Mouse (Mus musculus) Patski (cell line): ENCODE measurements around the gene Psors1c2. TPM values are rescaled to one million over a fixed set of nuclear protein-coding genes. Genes with fewer than 3 reads are reported as not detected.

Experiments
- ATAC-seq: fragments of 100-300 bp; one replicate; pipeline ENCODE4 v1.8.0; 2021
- CTCF ChIA-PET: fragments of 350-600 bp; sonication (Branson Sonifier 250); formaldehyde crosslinking; loops from one replicate; lab custom pipeline; 2022; ENCODE audit warnings: inconsistent platforms; lab: Charles Lee
- POLR2A ChIA-PET: fragments of 350-600 bp; sonication (Branson Sonifier 250); formaldehyde crosslinking; loops from one replicate; lab custom pipeline; 2022; ENCODE audit warnings: antibody characterized with exemption, inconsistent platforms; lab: Charles Lee
- DNase-seq: peaks from one replicate; pipeline ENCODE4 v3.0.0-alpha.2; 2011; ENCODE audit warnings: low read depth, low spot score
- H3K27me3 ChIP-seq: fragments of 371-371 bp; one replicate; pipeline ENCODE4 v1.5.1; 2021
- CTCF ChIP-seq: fragments of 100-300 bp; IDR thresholded peaks from one replicate; pipeline ENCODE4 v1.5.1; 2021
- in situ Hi-C: fragments of 300-500 bp; cut with MboI; formaldehyde crosslinking; loops from 3 replicates; pipeline ENCODE4 v1.11.1; 2018; ENCODE audit warnings: low pct_unique_long_range_greater_than_20kb, mixed read lengths
- polyA plus RNA-seq: library from polyadenylated mRNA; unstranded; gene quantifications from one replicate; pipeline ENCODE4 v1.2.3, GENCODE M21; 2021

The Psors1c2 gene
- polyA plus RNA-seq, 1 experiment from 2014 or later = 0.37 TPM

- TF ChIP-seq CTCF = no peak
- in situ Hi-C loops = no loop called here
- ChIA-PET POLR2A (interaction anchor here (1.4 kb wide), 1 partner anchor 24 kb away, joined by 3 read pairs; no protein-coding TSS in a partner anchor), CTCF (interaction anchor here (1.0 to 9.0 kb wide), 3 partner anchors 10 to 31 kb away, joined by 3 to 69 read pairs (median 6); no protein-coding TSS in a partner anchor)
- no peaks in the 10 kb centered on the region for H3K27me3 ChIP-seq
- no peak for DNase-seq
- no peak for ATAC-seq
Observed at GRCm38 (mm10) chr17:35554761-35555397, 21.9 kb downstream of the Psors1c2 start.

- in situ Hi-C loops = no loop called here
- POLR2A ChIA-PET = interaction anchor here (1.4 kb wide), 1 partner anchor 23 kb away, joined by 3 read pairs; no protein-coding TSS in a partner anchor
Observed at GRCm38 (mm10) chr17:35556186-35556765, 23.3 kb downstream of the Psors1c2 start.

GRCm38 (mm10) chr17:35556812-35557211, 23.8 kb downstream of the Psors1c2 start:
- DNase-seq = no peak
- H3K27me3 ChIP-seq = no peaks in the 10 kb centered on the region
- in situ Hi-C loops = no loop called here
- ATAC-seq = peak; percentile 55
- ChIA-PET CTCF (interaction anchor here (0.9 to 9.0 kb wide), 9 partner anchors 8 to 24 kb away, joined by 3 to 69 read pairs (median 4); partner anchors contain the start of gene 2300002M23Rik), POLR2A (interaction anchor here (1.4 kb wide), 1 partner anchor 22 kb away, joined by 3 read pairs; no protein-coding TSS in a partner anchor)
- no peak for TF ChIP-seq CTCF

More at GRCm38 (mm10) chr17:35556186-35556765, 23.3 kb downstream of the Psors1c2 start:
- CTCF ChIA-PET = interaction anchor here (1.3 to 9.0 kb wide), 5 partner anchors 10 to 21 kb away, joined by 3 to 69 read pairs (median 9); no protein-coding TSS in a partner anchor
- no peaks in the 10 kb centered on the region for H3K27me3 ChIP-seq
- DNase-seq = no peak
- ATAC-seq = no peak
- TF ChIP-seq CTCF = no peak

- DNase-seq = no peak
- CTCF ChIA-PET = interaction anchor here (0.7 to 9.0 kb wide), 10 partner anchors 8 to 23 kb away, joined by 3 to 69 read pairs (median 4); partner anchors contain the start of gene 2300002M23Rik
- peak; percentile 60 for ATAC-seq
- no peaks in the 10 kb centered on the region for H3K27me3 ChIP-seq
- in situ Hi-C loops = no loop called here
- POLR2A ChIA-PET = no interaction called here
- TF ChIP-seq CTCF = no peak
Observed at GRCm38 (mm10) chr17:35557351-35557750, 24.4 kb downstream of the Psors1c2 start.

- DNase-seq = no peak
- ATAC-seq = no peak
- POLR2A ChIA-PET = interaction anchor here (1.1 kb wide), 1 partner anchor 9 kb away, joined by 3 read pairs; no protein-coding TSS in a partner anchor
- H3K27me3 ChIP-seq = no peaks in the 10 kb centered on the region
- no peak for TF ChIP-seq CTCF
- in situ Hi-C loops = no loop called here
- CTCF ChIA-PET = interaction anchor here (0.7 to 9.0 kb wide), 8 partner anchors 8 to 168 kb away, joined by 3 to 69 read pairs (median 6); no protein-coding TSS in a partner anchor
Observed at GRCm38 (mm10) chr17:35558216-35558615, 25.2 kb downstream of the Psors1c2 start.

- H3K27me3 ChIP-seq = no peaks in the 10 kb centered on the region
- TF ChIP-seq CTCF = no peak
- ChIA-PET CTCF (interaction anchor here (1.2 kb wide), 2 partner anchors 10 to 12 kb away, joined by 3 to 4 read pairs; no protein-coding TSS in a partner anchor), POLR2A (interaction anchor here (1.1 kb wide), 1 partner anchor 10 kb away, joined by 4 read pairs; no protein-coding TSS in a partner anchor)
- in situ Hi-C loops = no loop called here
- ATAC-seq (no peak), DNase-seq (no peak)
Observed at GRCm38 (mm10) chr17:35567150-35567549, 34.1 kb downstream of the Psors1c2 start, which contains the start of gene 2300002M23Rik. Gene 2300002M23Rik (plus strand): TSS chr17:35567450.

GRCm38 (mm10) chr17:35567767-35568166, 34.8 kb downstream of the Psors1c2 start:
- CTCF ChIA-PET = interaction anchor here (1.2 kb wide), 1 partner anchor 10 kb away, joined by 4 read pairs; no protein-coding TSS in a partner anchor
- TF ChIP-seq CTCF = no peak
- in situ Hi-C loops = no loop called here
- no peaks in the 10 kb centered on the region for H3K27me3 ChIP-seq
- ATAC-seq (no peak), DNase-seq (no peak)
- POLR2A ChIA-PET = interaction anchor here (1.1 kb wide), 1 partner anchor 9 kb away, joined by 4 read pairs; no protein-coding TSS in a partner anchor

- DNase-seq (no peak), ATAC-seq (no peak)
- ChIA-PET CTCF (interaction anchor here (1.2 to 2.8 kb wide), 4 partner anchors 9 to 12 kb away, joined by 3 to 14 read pairs (median 6); no protein-coding TSS in a partner anchor), POLR2A (interaction anchor here (0.6 to 1.2 kb wide), 2 partner anchors 8 to 960 kb away, joined by 3 to 5 read pairs; no protein-coding TSS in a partner anchor)
- in situ Hi-C loops = no loop called here
- TF ChIP-seq CTCF = no peak
- no peaks in the 10 kb centered on the region for H3K27me3 ChIP-seq
Observed at GRCm38 (mm10) chr17:35569091-35569944, 36.3 kb downstream of the Psors1c2 start.

GRCm38 (mm10) chr17:35570836-35571235, 37.8 kb downstream of the Psors1c2 start:
- ChIA-PET POLR2A (no interaction called here), CTCF (interaction anchor here (2.8 kb wide), 1 partner anchor 11 kb away, joined by 14 read pairs; no protein-coding TSS in a partner anchor)
- in situ Hi-C loops = no loop called here
- H3K27me3 ChIP-seq = no peaks in the 10 kb centered on the region
- DNase-seq (no peak), ATAC-seq (no peak)
- no peak for TF ChIP-seq CTCF
